Mouse (Mus musculus): Measurements from ENCODE around the gene Lrrtm4.

The Lrrtm4 gene

GRCm38 (mm10) chr6:80331751-80332150, 313.1 kb downstream of the Lrrtm4 start:
- DNase-seq = no peak

- no peak for DNase-seq
Measured at GRCm38 (mm10) chr6:80352307-80352706, 333.6 kb downstream of the Lrrtm4 start.

- no peak for DNase-seq
Measured at GRCm38 (mm10) chr6:80357092-80357491, 338.4 kb downstream of the Lrrtm4 start.

- DNase-seq = no peak
Measured at GRCm38 (mm10) chr6:80363593-80363992, 344.9 kb downstream of the Lrrtm4 start.

- no peak for DNase-seq
Measured at GRCm38 (mm10) chr6:80366532-80366931, 347.9 kb downstream of the Lrrtm4 start.

GRCm38 (mm10) chr6:80389571-80389970, 370.9 kb downstream of the Lrrtm4 start:
- no peak for DNase-seq

- DNase-seq = no peak
Measured at GRCm38 (mm10) chr6:80406757-80407156, 388.1 kb downstream of the Lrrtm4 start.

- no peak for DNase-seq
Measured at GRCm38 (mm10) chr6:80440135-80440534, 421.5 kb downstream of the Lrrtm4 start.

- no peak for DNase-seq
Measured at GRCm38 (mm10) chr6:80470546-80470945, 451.9 kb downstream of the Lrrtm4 start.

GRCm38 (mm10) chr6:80476153-80476552, 457.5 kb downstream of the Lrrtm4 start:
- no peak for DNase-seq

GRCm38 (mm10) chr6:80545017-80545416, 526.3 kb downstream of the Lrrtm4 start:
- no peak for DNase-seq

- DNase-seq = no peak
Measured at GRCm38 (mm10) chr6:80549907-80550306, 531.2 kb downstream of the Lrrtm4 start.

- no peak for DNase-seq
Measured at GRCm38 (mm10) chr6:80553398-80553797, 534.7 kb downstream of the Lrrtm4 start.

GRCm38 (mm10) chr6:80554991-80555390, 536.3 kb downstream of the Lrrtm4 start:
- no peak for DNase-seq

GRCm38 (mm10) chr6:80577227-80577626, 558.5 kb downstream of the Lrrtm4 start:
- no peak for DNase-seq

- no peak for DNase-seq
Measured at GRCm38 (mm10) chr6:80582225-80582624, 563.5 kb downstream of the Lrrtm4 start.

GRCm38 (mm10) chr6:80589776-80590175, 571.1 kb downstream of the Lrrtm4 start:
- no peak for DNase-seq

- no peak for DNase-seq
Measured at GRCm38 (mm10) chr6:80619508-80619907, 600.8 kb downstream of the Lrrtm4 start.

GRCm38 (mm10) chr6:80622676-80623334, 604.1 kb downstream of the Lrrtm4 start:
- DNase-seq = peak; percentile 3 to 5

GRCm38 (mm10) chr6:80625509-80625908, 606.8 kb downstream of the Lrrtm4 start:
- no peak for DNase-seq

GRCm38 (mm10) chr6:80662729-80663128, 644.1 kb downstream of the Lrrtm4 start:
- DNase-seq = no peak

GRCm38 (mm10) chr6:80664039-80664438, 645.4 kb downstream of the Lrrtm4 start:
- peak; percentile 14 to 26 for DNase-seq

- DNase-seq = no peak
Measured at GRCm38 (mm10) chr6:80704183-80704582, 685.5 kb downstream of the Lrrtm4 start.

- DNase-seq = no peak
Measured at GRCm38 (mm10) chr6:80720468-80720867, 701.8 kb downstream of the Lrrtm4 start.

- DNase-seq = no peak
Measured at GRCm38 (mm10) chr6:80733416-80733815, 714.7 kb downstream of the Lrrtm4 start.
